Mouse (Mus musculus) megakaryocyte, embryonic 14.5 days (primary cell): ENCODE measurements around the gene Tcl1.
"Not testable (repeated sequence)": the region's sequence is repeated elsewhere in the genome, so short reads cannot be mapped to it uniquely, and the experiment has no call there.

Experiments
- FLI1 ChIP-seq: IDR thresholded peaks from 2 replicates; pipeline ENCODE4 v1.6.1; 2012; ENCODE audit warnings: low read length, inconsistent platforms, mixed read lengths
- GATA1 ChIP-seq: IDR thresholded peaks from 3 replicates; pipeline ENCODE4 v1.6.1; 2012; ENCODE audit warnings: mixed read lengths, low read length, inconsistent platforms, borderline replicate concordance

- TF ChIP-seq GATA1, FLI1: not testable (repeated sequence)
Measured at GRCm38 (mm10) chr12:105176044-105176443, 46.5 kb downstream of the Tcl1 start, which contains the start of gene Tcl1b5.
